8 mouse cellular contexts compared by ENCODE assay signal in genomic region chr17:87200721-87201242, GRCm38 (mm10).
A peak's percentile ranks its signal among the peaks of the same experiment; 100 is the strongest.
DNase-seq lines count a peak whose midpoint lies in the region; ATAC-seq and TF ChIP-seq lines count a peak whose summit lies in the region.

No protein-coding gene starts in this region.

- no peak for DNase-seq in forebrain, embryonic 10.5 days (ENCODE audit: extremely low spot score, low spot score)
- DNase-seq in forebrain, embryonic 11.5 days (ENCODE audit: low spot score), result no peak
- DNase-seq in NIH3T3 (ENCODE audit: low read depth), result peak; percentile 99
- peak; percentile 62 for DNase-seq in heart, postnatal 25 days (ENCODE audit: low spot score)
- peak; percentile 17 to 18 for DNase-seq in layer of hippocampus, adult 2 months (ENCODE audit: low spot score in 2 of 2)
- DNase-seq in frontal cortex, postnatal 25 days (ENCODE audit: low spot score in 2 of 2), result no peak

- no peak overlapping the region for H3K9ac ChIP-seq in forebrain, embryonic 11.5 days (ENCODE audit: low read length)
- 0 out of 2 replicates have a peak overlapping the region, but pooled peaks have one; percentile 36 for H3K9ac ChIP-seq in embryonic facial prominence, embryonic 13.5 days
- H3K9ac ChIP-seq in midbrain, embryonic 12.5 days (replicated peaks), result no peak overlapping the region

- 90% methylated on average over 3 of the region's 3 CpGs for WGBS in forebrain, embryonic 10.5 days
- 87% methylated on average over 3 of the region's 3 CpGs for WGBS in forebrain, embryonic 11.5 days
- 38% methylated on average over 3 of the region's 3 CpGs for WGBS in embryonic facial prominence, embryonic 13.5 days
- WGBS in midbrain, embryonic 12.5 days, result 74% methylated on average over 3 of the region's 3 CpGs

- no peaks in the 10 kb centered on the region for H3K27me3 ChIP-seq in forebrain, embryonic 10.5 days (ENCODE audit: poor library complexity, severe bottlenecking)
- no peaks in the 10 kb centered on the region for H3K27me3 ChIP-seq in forebrain, embryonic 11.5 days (ENCODE audit: control insufficient read depth, insufficient read depth, low read length)
- H3K27me3 ChIP-seq in embryonic facial prominence, embryonic 13.5 days, result no peaks in the 10 kb centered on the region
- H3K27me3 ChIP-seq in midbrain, embryonic 12.5 days, result no peaks in the 10 kb centered on the region

- peak overlapping the region; percentile 33; the same call in 1 of the 2 replicates for H3K27ac ChIP-seq in forebrain, embryonic 10.5 days
- no peak overlapping the region for H3K27ac ChIP-seq in forebrain, embryonic 11.5 days (ENCODE audit: low read depth, low read length)
- H3K27ac ChIP-seq in embryonic facial prominence, embryonic 13.5 days, result peak overlapping the region; percentile 88
- H3K27ac ChIP-seq in layer of hippocampus, adult 2 months, result peak overlapping the region; percentile 15
- 0 out of 2 replicates have a peak overlapping the region, but pooled peaks have one; percentile 32 for H3K27ac ChIP-seq in midbrain, embryonic 12.5 days (replicated peaks)

- H3K4me1 ChIP-seq in forebrain, embryonic 10.5 days, result peaks cover 25% of the 10 kb centered on the region
- no peaks in the 10 kb centered on the region; the same call in 1 of the 2 replicates for H3K4me1 ChIP-seq in forebrain, embryonic 11.5 days (replicated peaks; ENCODE audit: control insufficient read depth, insufficient read depth, low read length)
- H3K4me1 ChIP-seq in embryonic facial prominence, embryonic 13.5 days, result peaks cover 62% of the 10 kb centered on the region
- 0 out of 2 replicates have a peak, but pooled peaks cover 2% of the 10 kb centered on the region for H3K4me1 ChIP-seq in midbrain, embryonic 12.5 days

- no peak for ATAC-seq in forebrain, embryonic 11.5 days (replicated peaks; ENCODE audit: low FRiP score)
- peak; percentile 68 for ATAC-seq in embryonic facial prominence, embryonic 13.5 days (ENCODE audit: insufficient number of reproducible peaks, insufficient read depth, low FRiP score, low TSS enrichment, low read depth)
- ATAC-seq in midbrain, embryonic 12.5 days (ENCODE audit: low FRiP score, low read depth), result no peak

- intact Hi-C loops in heart, postnatal 25 days (cut with DNase I), result no loop called here

- no peaks in the 10 kb centered on the region for H3K36me3 ChIP-seq in forebrain, embryonic 10.5 days (replicated peaks)
- no peaks in the 10 kb centered on the region for H3K36me3 ChIP-seq in forebrain, embryonic 11.5 days (ENCODE audit: control insufficient read depth, insufficient read depth, low read length)
- no peaks in the 10 kb centered on the region for H3K36me3 ChIP-seq in embryonic facial prominence, embryonic 13.5 days
- H3K36me3 ChIP-seq in midbrain, embryonic 12.5 days, result no peaks in the 10 kb centered on the region

- no peaks in the 10 kb centered on the region for H3K9me3 ChIP-seq in forebrain, embryonic 10.5 days
- no peaks in the 10 kb centered on the region for H3K9me3 ChIP-seq in forebrain, embryonic 11.5 days (ENCODE audit: control insufficient read depth, low read length)
- H3K9me3 ChIP-seq in embryonic facial prominence, embryonic 13.5 days, result no peaks in the 10 kb centered on the region
- H3K9me3 ChIP-seq in midbrain, embryonic 12.5 days, result no peaks in the 10 kb centered on the region

- H3K4me2 ChIP-seq in forebrain, embryonic 11.5 days (ENCODE audit: low read depth, low read length, severe bottlenecking), result no peak overlapping the region
- peak overlapping the region; percentile 2 for H3K4me2 ChIP-seq in embryonic facial prominence, embryonic 13.5 days
- H3K4me2 ChIP-seq in midbrain, embryonic 12.5 days (replicated peaks), result no peak overlapping the region

- H3K4me3 ChIP-seq in forebrain, embryonic 10.5 days, result no peak overlapping the region
- H3K4me3 ChIP-seq in forebrain, embryonic 11.5 days (ENCODE audit: low read depth, low read length), result no peak overlapping the region
- no peak overlapping the region for H3K4me3 ChIP-seq in embryonic facial prominence, embryonic 13.5 days
- no peak overlapping the region for H3K4me3 ChIP-seq in layer of hippocampus, adult 2 months
- no peak overlapping the region for H3K4me3 ChIP-seq in midbrain, embryonic 12.5 days

- TF ChIP-seq CTCF in layer of hippocampus, adult 2 months (conservative IDR thresholded peaks at IDR 0.05), result no peak

Comparison
In these comparisons a context has a peak if more than half of its experiments do, and no peak if none do; other contexts are left out.
1. DNase-seq: peak in NIH3T3 (single experiment), heart, postnatal 25 days (single experiment) and layer of hippocampus, adult 2 months (2 of 2); none in forebrain, embryonic 10.5 days (single experiment), forebrain, embryonic 11.5 days (single experiment) and frontal cortex, postnatal 25 days (0 of 2).